Mouse (Mus musculus) frontal cortex, postnatal 10 days (tissue): ENCODE data around the gene Acot2.
"Not testable (repeated sequence)": the region's sequence is repeated elsewhere in the genome, so short reads cannot be mapped to it uniquely, and the experiment has no call there.

Source experiments
- DNase-seq, 2 experiments: peaks; one replicate each; pipeline ENCODE4 v3.0.0; 2022; ENCODE audit warnings: low spot score in 2 of 2, mixed read lengths in 1 of 2

Acot2 gene

GRCm38 (mm10) chr12:83987583-83988441 is at the start of gene Acot2:
Gene Acot2, plus strand, starts transcription at chr12:83987861.
- peak; percentile 59 to 73 for DNase-seq

GRCm38 (mm10) chr12:83938592-83938991 is 49.1 kb upstream of the Acot2 start:
- not testable (repeated sequence) for DNase-seq

- DNase-seq: no peak
Observed at GRCm38 (mm10) chr12:83939332-83939731, 48.3 kb upstream of the Acot2 start.

- no peak for DNase-seq
Observed at GRCm38 (mm10) chr12:83940031-83940430, 47.6 kb upstream of the Acot2 start.

- DNase-seq: no peak
Observed at GRCm38 (mm10) chr12:83941938-83942337, 45.7 kb upstream of the Acot2 start.

- DNase-seq: no peak
Observed at GRCm38 (mm10) chr12:83947260-83947811, 40.3 kb upstream of the Acot2 start.

GRCm38 (mm10) chr12:83949043-83949442 is 38.6 kb upstream of the Acot2 start:
- DNase-seq: no peak

- DNase-seq: no peak
Observed at GRCm38 (mm10) chr12:83949776-83950492, 37.7 kb upstream of the Acot2 start.

- DNase-seq: peak; percentile 72 to 79
Observed at GRCm38 (mm10) chr12:83950493-83950839, 37.2 kb upstream of the Acot2 start, which contains the start of gene Riox1. Gene Riox1, plus strand, starts transcription at chr12:83950608.

- peak; percentile 51 to 58 for DNase-seq
Observed at GRCm38 (mm10) chr12:83950840-83951701, 36.6 kb upstream of the Acot2 start.

- no peak for DNase-seq
Observed at GRCm38 (mm10) chr12:83951711-83952575, 35.7 kb upstream of the Acot2 start.

- no peak for DNase-seq
Observed at GRCm38 (mm10) chr12:83958278-83958677, 29.4 kb upstream of the Acot2 start.

GRCm38 (mm10) chr12:83965235-83965634 is 22.4 kb upstream of the Acot2 start:
- no peak for DNase-seq

GRCm38 (mm10) chr12:83972117-83972516 is 15.5 kb upstream of the Acot2 start:
- peak in 1 of 2 experiments; percentile 17 for DNase-seq

- no peak for DNase-seq
Observed at GRCm38 (mm10) chr12:83978862-83979261, 8.8 kb upstream of the Acot2 start.

- DNase-seq: no peak
Observed at GRCm38 (mm10) chr12:83981615-83982014, 6.0 kb upstream of the Acot2 start.

- DNase-seq: no peak
Observed at GRCm38 (mm10) chr12:83984752-83985151, 2.9 kb upstream of the Acot2 start, which contains the start of gene Heatr4. Gene Heatr4, minus strand, starts transcription at chr12:83984852.

- no peak for DNase-seq
Observed at GRCm38 (mm10) chr12:83987242-83987582, 449 bp upstream of the Acot2 start.

- DNase-seq: no peak
Observed at GRCm38 (mm10) chr12:83988483-83988882, 822 bp downstream of the Acot2 start.

- DNase-seq: no peak
Observed at GRCm38 (mm10) chr12:83989378-83989777, 1.7 kb downstream of the Acot2 start.

GRCm38 (mm10) chr12:83997221-83997620 is 9.6 kb downstream of the Acot2 start:
- no peak for DNase-seq
